Mouse (Mus musculus) brain, embryonic 14.5 days (tissue): ENCODE measurements around the gene Furin. TPM values are rescaled to one million over a fixed set of nuclear protein-coding genes. Genes with fewer than 3 reads are reported as not detected.

Experiments used
- DNase-seq: peaks from one replicate; pipeline ENCODE4 v3.0.0-alpha.2; 2011; ENCODE audit warnings: low read depth
- CTCF ChIP-seq: fragments of 200-500 bp; IDR thresholded peaks from 2 replicates; pipeline ENCODE4 v1.5.1; 2012; ENCODE audit warnings: inconsistent platforms, mild to moderate bottlenecking, moderate library complexity, borderline replicate concordance; ENCODE audit not compliant: insufficient read depth, insufficient read length; ENCODE audit errors: extremely low read depth
- POLR2A ChIP-seq: fragments of 200-500 bp; IDR thresholded peaks from 2 replicates; pipeline ENCODE4 v1.6.1; 2012; ENCODE audit warnings: mild to moderate bottlenecking, inconsistent platforms, borderline replicate concordance; ENCODE audit not compliant: poor library complexity, insufficient read depth, insufficient read length, severe bottlenecking; ENCODE audit errors: extremely low read depth
- polyA plus RNA-seq: library from polyadenylated mRNA; depleted of rRNA; stranded (reverse); fragments of >200 nt; gene quantifications from 2 replicates; pipeline ENCODE4 v1.2.3, GENCODE M21; 2012

Gene Furin
- polyA plus RNA-seq, 1 experiment: 22.8 TPM

DNA sequence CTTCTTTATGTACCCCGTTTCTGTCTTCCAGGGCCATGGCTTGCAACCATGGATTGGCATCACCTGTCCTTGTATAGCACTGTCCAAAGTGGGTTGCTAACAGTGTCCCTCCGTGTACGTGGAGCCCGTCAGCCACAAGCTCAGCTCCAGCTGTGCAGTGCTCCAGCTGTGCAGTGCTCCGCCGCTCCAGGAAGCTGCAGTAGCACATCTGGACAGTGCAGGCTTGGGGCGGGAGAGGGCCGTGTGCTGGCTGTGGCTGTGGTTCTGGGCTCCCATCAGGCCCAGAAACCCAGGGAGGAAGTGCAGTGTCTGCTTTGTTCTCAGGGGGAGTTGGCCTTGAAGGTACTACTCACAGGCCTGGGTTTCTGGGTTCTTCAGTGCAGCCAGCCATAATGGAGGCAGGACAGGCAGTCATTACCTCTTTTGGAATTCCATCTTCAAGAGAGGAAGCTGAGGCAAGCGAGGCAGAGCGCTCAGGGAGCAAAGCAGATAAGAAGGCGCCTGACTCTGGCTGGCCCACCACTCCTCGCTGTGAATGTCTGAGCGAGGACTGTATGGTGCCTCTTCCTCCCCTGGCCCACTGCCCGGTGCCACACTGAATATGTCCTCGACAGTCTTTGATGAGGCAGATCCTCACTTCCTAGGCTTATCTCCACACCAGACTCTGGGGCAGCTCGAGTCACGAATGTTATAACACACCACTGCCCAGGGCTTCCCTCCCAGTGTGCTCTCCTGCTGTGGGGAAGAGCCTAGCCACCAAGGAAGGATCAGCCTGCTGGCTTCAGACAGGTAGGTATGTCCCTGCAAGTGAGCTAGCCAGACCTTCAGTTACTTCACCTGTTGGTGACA, 39.4 kb upstream of the Furin start:
- TF ChIP-seq POLR2A: no peak
- DNase-seq: no peak

DNA sequence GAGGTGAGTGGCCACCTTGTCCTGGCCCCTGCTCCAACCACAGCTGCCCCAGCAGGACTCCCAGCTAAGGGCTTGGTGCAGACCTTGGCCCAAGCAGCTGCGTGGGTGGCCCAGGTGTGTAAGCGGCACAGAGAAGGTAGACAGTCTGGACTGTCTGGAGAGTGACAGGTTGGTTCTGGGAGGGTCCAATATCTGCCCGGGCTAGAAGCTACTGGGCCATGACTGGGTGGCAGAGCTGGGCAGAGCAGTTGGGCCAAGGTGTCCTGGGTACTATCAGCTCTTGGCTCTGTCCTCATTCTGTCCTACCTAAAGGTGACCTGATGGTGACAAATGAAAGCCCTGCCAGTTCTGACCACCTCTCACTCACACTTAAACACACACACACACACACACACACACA, 37.9 kb upstream of the Furin start:
- TF ChIP-seq POLR2A (no peak), CTCF (no peak)
- no peak for DNase-seq

DNA sequence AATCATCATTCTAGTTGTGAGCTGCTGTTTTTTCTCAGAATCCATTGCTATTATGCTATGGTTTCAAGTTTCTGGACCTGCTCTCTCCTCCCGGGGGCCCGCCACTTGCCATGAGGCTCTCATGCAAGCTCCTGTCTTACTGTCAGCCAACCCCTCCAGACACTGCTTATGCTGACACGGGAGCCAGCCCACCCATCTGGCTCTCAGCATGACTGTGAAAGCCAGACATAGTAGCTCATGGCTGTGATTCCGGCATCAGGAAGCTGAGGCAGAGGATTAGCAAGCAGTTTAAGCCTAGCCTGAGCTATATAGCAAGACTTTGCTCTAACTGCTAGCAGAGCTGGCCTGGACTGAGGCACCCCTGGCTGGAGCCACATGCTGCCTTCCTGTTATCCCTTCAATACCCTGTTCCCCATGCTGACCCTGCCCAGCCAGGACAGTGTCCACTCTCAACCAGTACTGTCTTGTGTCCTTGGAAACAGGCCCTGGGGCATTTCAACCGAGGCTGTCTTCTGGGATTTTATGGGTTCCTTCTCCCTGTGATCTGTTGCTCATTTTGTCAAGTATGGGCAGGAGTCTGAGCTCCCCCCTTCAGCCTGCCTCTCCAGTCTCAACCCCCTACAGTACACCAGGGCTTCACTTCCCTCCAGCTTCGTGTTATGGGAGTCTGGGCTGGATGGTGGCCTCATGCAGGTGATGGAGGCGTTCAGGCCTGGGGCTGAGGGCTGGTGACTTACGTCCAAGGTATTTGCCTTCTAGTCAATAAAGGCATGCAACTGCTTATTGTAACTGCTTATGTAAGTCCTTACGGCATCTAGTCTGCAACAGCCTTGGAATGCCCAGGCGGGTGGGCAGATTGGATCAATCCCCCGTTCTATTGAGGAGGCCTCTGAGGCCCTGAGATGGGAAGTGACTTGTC, 37.0 kb upstream of the Furin start:
- peak; percentile 72 for DNase-seq
- TF ChIP-seq CTCF (no peak), POLR2A (no peak)

DNA sequence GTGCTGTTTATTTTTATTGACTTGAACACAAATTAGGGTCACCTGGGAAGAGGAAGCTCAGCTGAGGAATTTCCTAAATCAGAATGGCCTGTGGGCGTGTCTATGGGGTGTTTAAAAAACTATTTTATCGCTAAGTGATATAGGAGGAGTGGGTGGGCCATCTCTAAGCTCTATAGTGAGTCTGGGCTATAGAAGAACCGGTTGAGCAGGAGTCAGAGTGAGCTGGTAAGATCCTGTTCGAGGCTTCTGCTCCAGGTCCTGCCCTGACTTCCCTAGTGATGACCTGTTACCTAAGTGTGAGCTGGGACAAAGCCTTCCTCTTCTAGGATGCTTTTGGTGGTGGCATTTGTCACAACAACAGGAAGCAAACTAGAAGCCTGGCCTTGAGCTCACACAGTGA, 35.4 kb upstream of the Furin start:
- TF ChIP-seq POLR2A: no peak
- TF ChIP-seq CTCF: no peak
- no peak for DNase-seq

DNA sequence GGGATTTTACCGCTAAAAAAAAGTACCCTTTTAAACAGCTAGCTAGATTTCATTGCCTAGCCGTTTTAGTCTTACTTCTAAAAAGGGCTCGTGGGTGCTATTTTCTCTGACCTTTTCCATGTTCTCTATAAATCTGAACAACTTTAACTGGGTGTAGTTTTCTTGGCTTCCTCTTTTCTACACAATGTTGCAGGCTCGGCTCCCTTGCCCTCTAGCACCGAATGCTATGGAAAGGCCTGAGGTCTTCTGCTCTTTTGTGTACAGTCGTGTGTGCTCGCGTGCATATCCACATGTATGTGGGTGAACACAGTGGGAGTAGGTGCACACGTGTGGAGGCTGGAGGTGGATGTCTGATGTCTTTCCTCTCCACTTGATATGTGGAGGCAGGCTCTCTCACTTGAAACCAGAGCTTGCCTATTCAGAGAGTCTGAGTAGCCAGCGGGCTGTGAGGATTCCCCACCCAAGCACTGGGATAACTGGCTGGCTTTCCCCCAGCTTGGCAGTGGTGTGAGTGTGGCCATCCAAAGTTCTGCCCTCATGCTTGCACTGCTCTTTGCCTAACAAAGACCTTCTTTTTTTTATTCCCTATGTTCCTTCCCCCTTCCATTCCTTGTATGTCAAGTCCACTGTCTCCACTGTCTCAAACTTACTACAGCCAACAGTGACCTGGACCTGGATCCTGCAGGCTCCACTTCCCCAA, 34.7 kb upstream of the Furin start:
- peak; percentile 39 for DNase-seq
- TF ChIP-seq POLR2A (no peak), CTCF (no peak)

DNA sequence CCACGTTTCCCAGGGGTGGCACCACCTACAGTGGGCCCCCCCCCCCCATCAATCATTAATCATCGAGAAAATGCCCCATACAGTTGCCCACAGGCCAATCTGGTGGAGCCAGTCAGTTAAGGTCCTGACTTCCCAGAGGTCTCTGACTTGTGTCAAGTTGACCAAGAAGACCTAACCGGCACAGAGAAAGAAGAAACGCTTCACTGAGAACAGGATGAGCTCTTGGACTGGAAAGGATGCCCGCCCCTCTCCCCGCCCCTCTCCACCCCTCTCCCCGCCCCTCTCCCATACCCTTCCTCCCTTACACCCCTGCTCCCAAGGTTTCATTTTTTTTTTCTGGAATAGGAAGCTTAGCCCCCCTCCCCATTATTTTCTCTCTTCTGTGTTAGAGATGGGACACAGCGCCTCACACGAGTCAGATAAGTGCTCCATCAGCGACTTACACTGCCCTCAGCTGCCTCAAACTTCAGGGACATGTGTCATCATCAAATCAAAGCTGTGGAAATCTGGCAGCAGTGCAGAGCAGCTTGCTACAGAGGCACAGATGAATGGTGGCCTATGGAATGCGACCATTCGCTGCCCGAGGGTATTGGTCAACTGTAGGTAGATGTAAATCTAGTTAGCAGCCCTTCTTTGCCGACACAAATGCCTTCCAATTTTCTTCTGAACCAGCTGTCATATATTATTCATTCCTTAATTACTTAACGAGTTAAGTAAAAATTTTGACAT, 34.0 kb upstream of the Furin start:
- no peak for TF ChIP-seq POLR2A
- no peak for TF ChIP-seq CTCF
- DNase-seq: peak; percentile 60

DNA sequence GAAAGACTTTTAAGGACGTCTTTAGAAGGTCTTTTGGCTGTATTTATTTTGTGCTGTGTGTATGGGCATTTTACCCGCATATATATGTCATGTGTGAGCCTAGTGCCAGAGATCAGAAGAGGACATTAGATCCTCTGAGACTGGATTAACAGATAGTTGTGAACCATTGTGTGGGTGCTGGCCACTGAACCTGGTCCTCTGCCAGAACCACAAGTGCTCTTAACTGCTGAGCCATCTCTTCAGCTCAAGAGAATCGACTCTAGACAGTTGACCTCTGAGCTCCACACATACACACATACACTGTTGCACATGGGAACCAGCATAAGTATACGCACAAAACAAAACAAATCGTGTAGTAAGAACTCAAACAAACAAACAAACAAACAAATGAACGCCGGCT, 31.3 kb upstream of the Furin start:
- DNase-seq: no peak
- no peak for TF ChIP-seq POLR2A
- TF ChIP-seq CTCF: no peak

DNA sequence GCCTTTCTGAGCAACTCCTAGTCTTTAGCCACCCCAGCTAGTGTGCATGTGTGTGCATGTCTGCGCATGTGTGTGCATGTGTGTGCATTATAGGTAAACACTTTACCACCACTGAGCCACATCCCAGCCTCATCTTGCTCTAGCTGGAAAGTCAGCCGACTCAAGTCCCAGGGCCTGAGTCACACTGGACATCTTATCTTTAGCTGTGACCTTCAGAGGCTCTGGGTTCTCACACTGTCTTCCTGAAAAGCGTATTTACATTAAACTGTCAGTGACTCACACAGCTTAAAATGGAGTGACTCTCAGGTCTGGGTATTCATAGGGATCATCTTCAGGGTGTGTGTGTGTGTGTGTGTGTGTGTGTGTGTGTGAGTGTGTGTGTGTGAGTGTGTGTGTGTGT, 30.4 kb upstream of the Furin start:
- no peak for DNase-seq
- TF ChIP-seq CTCF (no peak), POLR2A (no peak)

DNA sequence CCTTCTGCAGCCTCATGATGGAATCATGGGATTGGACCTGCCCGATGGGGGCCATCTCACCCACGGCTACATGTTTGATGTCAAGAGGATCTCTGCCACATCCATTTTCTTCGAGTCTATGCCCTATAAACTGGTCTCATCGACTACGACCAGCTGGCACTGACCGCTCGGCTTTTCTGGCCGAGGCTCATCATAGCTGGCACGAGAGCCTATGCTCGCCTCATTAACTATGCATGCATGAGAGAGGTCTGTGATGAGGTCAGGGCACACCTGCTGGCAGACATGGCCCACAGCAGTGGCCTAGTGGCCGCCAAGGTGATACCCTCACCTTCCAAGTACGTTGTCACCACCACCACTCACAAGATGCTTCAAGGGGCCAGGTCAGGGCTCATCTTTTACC, 24.4 kb upstream of the Furin start:
- no peak for DNase-seq
- TF ChIP-seq POLR2A: no peak
- TF ChIP-seq CTCF: no peak

DNA sequence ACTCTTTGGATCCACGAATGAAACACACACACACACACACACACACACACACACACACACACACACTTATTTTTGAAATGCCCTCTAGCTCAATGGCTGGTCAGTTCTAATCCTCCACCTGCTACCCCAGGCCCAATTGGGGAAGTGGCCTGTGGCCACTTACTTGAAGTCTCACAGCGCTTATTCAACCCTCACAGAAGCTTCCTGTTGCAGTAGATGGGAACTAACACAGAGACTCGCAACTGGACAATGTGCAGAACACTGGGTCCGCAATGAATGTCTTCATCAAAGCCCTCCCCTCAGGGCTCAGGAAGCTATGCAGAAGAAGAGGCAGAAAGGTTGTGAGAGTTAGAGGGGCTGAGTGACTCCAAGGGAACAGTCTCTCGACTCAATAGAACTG, 22.5 kb upstream of the Furin start:
- DNase-seq: no peak
- TF ChIP-seq CTCF: no peak
- no peak for TF ChIP-seq POLR2A
